Mouse (Mus musculus): ENCODE measurements around the gene Hsf2bp. TPM values are rescaled to one million over a fixed set of nuclear protein-coding genes. Genes with fewer than 3 reads are reported as not detected.

The Hsf2bp gene
- polyA plus RNA-seq, 1 experiment from 2014 or later, result 0.52 TPM

DNA sequence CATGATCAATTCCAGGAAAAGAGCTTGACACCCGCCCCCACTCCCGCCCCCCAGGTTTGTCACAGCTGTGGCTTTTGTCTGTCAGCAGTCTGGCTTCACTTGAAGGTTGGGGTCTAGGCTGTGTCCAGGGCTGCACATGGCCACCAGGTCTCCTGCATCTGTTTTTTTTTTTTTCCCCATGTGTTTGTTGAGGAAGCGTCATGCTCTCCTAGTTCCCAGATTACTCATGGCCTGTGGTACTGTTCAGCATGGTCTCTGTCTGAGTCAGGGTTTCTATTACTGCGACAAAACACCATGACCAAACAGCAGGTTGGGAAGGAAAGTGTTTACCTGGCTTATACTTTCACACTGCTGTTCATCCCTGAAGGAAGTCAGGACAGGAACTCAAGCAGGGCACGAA is 121.8 kb downstream of the Hsf2bp start:
- Histone ChIP-seq H3K27me3 (ENCODE audit: control insufficient read depth, insufficient read depth, low read length) (no peaks in the 10 kb centered on the region), H3K36me3 (ENCODE audit: control insufficient read depth, insufficient read depth, low read length) (no peaks in the 10 kb centered on the region), H3K27ac (replicated peaks) (no peak overlapping the region), H3K4me2 (replicated peaks; ENCODE audit: low read depth) (no peak overlapping the region), H3K4me1 (replicated peaks; ENCODE audit: control insufficient read depth, insufficient read depth) (no peaks in the 10 kb centered on the region; the same call in 1 of the 2 replicates), H3K9me3 (ENCODE audit: control insufficient read depth, low read length) (no peaks in the 10 kb centered on the region), H3K4me3 (ENCODE audit: low read depth, low read length) (no peak overlapping the region), H3K9ac (ENCODE audit: low read length) (no peak overlapping the region)
- peak; percentile 24 for ATAC-seq (ENCODE audit: low FRiP score, low TSS enrichment)
- DNase-seq (ENCODE audit: low spot score), result no peak
- no peak for TF ChIP-seq EP300 (optimal IDR thresholded peaks at IDR 0.05)
- TF ChIP-seq CTCF (IDR thresholded peaks at IDR 0.05; ENCODE audit: low read depth), result no peak
- WGBS, result 83% methylated on average over 5 of the region's 5 CpGs

DNA sequence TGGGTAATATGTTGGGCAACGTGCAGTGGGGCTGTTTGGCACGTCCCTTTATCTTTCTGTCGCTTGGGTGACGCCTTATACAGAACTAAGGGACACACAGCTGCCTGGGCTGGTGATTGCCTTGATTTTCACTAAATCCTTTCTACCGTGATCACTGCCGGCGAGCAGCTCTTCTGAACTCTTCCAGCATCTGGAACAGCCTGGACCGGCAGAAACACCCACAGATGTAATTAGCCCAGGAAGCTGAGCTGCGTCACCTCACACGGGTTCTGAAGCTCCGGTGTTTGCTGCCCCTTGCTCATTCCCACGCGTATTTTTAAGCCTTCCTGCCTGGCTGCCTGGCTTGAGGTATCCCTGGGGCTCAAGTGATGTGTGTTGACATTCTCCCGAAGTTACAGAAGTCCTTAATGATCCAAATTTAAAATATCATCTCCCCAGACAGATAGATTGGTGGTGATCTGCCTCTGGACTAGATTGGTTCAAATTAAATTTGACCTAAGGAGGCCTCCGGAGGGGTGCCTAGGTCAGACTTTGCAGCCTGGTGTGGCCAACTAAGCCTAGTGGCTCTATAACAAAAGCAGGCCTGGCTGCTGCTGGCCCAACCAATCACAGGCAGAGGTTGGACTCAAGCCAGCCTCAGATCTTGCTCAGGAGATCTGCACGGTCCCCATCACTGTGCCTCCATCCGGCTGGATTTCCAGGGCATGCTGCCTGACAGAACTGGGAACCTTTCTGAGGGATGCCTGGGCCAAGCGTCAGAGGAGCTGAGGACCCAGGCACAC is 123.1 kb downstream of the Hsf2bp start:
- Histone ChIP-seq H3K9me3 (ENCODE audit: control insufficient read depth, low read length) (no peaks in the 10 kb centered on the region), H3K27ac (replicated peaks) (peak overlapping the region; percentile 70), H3K27me3 (ENCODE audit: control insufficient read depth, insufficient read depth, low read length) (no peaks in the 10 kb centered on the region), H3K4me3 (ENCODE audit: low read depth, low read length) (no peak overlapping the region), H3K36me3 (ENCODE audit: control insufficient read depth, insufficient read depth, low read length) (no peaks in the 10 kb centered on the region), H3K4me1 (replicated peaks; ENCODE audit: control insufficient read depth, insufficient read depth) (no peaks in the 10 kb centered on the region; the same call in 1 of the 2 replicates), H3K9ac (ENCODE audit: low read length) (no peak overlapping the region), H3K4me2 (replicated peaks; ENCODE audit: low read depth) (no peak overlapping the region)
- no peak for TF ChIP-seq CTCF (IDR thresholded peaks at IDR 0.05; ENCODE audit: low read depth)
- TF ChIP-seq EP300 (optimal IDR thresholded peaks at IDR 0.05), result no peak
- WGBS, result 52% methylated on average over 18 of the region's 18 CpGs
- DNase-seq (ENCODE audit: low spot score), result no peak
- no peak for ATAC-seq (ENCODE audit: low FRiP score, low TSS enrichment)

DNA sequence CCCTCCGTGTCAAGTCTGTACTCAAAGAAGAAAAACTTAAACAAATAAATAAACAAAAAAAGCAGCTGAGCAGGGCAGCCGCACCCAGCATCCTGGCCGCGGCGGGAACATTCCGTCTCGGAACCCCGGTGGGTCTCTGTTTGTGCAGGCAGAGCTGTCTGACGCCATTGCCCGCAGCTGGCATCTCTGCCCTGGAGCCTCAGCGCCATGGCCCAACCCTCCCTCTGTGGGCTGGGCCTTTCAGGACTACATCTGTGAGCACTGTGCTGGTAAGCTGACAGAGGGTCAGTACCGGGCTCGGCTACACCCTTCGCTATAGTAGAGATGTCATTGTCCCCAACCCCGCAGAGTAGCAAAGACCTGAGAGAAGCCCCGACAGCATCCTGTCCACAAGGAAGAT is 123.8 kb downstream of the Hsf2bp start:
- H3K27me3 ChIP-seq (ENCODE audit: control insufficient read depth, insufficient read depth, low read length), result no peaks in the 10 kb centered on the region
- ATAC-seq (ENCODE audit: low FRiP score, low TSS enrichment) (peak; percentile 73), DNase-seq (ENCODE audit: low spot score) (peak; percentile 75)
- peak overlapping the region; percentile 70 for H3K27ac ChIP-seq (replicated peaks)
- WGBS, result 52% methylated on average over 16 of the region's 16 CpGs
- TF ChIP-seq CTCF (IDR thresholded peaks at IDR 0.05; ENCODE audit: low read depth), result no peak
- TF ChIP-seq EP300 (optimal IDR thresholded peaks at IDR 0.05), result no peak
- no peaks in the 10 kb centered on the region for H3K36me3 ChIP-seq (ENCODE audit: control insufficient read depth, insufficient read depth, low read length)
- H3K4me3 ChIP-seq (ENCODE audit: low read depth, low read length), result no peak overlapping the region
- no peaks in the 10 kb centered on the region for H3K9me3 ChIP-seq (ENCODE audit: control insufficient read depth, low read length)
- no peak overlapping the region for H3K4me2 ChIP-seq (replicated peaks; ENCODE audit: low read depth)
- no peaks in the 10 kb centered on the region; the same call in 1 of the 2 replicates for H3K4me1 ChIP-seq (replicated peaks; ENCODE audit: control insufficient read depth, insufficient read depth)
- H3K9ac ChIP-seq (ENCODE audit: low read length), result peak overlapping the region; percentile 31; the same call in 1 of the 2 replicates

DNA sequence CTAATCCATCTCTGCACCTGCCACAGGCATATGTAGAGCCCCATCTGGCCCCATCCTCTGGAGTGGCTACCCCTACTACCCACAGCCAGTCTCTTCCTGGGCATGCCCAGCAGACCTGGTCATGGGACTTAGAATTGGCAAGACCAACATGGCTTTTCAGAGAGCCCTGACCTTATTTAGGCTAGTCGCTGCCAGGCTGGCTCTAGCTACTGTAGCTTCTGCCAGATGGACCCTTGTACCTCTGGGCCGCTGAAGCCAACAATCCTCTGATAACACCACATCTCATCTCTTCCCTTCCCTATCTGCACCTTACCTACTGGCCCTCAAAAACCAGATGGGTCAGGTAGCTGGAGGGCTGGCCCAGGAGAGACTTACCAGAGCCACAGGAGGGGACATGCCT is 127.2 kb downstream of the Hsf2bp start:
- Histone ChIP-seq H3K9me3 (ENCODE audit: control insufficient read depth, low read length) (no peaks in the 10 kb centered on the region), H3K27ac (replicated peaks) (no peak overlapping the region), H3K4me3 (ENCODE audit: low read depth, low read length) (no peak overlapping the region), H3K36me3 (ENCODE audit: control insufficient read depth, insufficient read depth, low read length) (no peaks in the 10 kb centered on the region), H3K27me3 (ENCODE audit: control insufficient read depth, insufficient read depth, low read length) (no peaks in the 10 kb centered on the region), H3K4me1 (replicated peaks; ENCODE audit: control insufficient read depth, insufficient read depth) (peaks cover 2% of the 10 kb centered on the region; the same call in 1 of the 2 replicates), H3K9ac (ENCODE audit: low read length) (no peak overlapping the region), H3K4me2 (replicated peaks; ENCODE audit: low read depth) (no peak overlapping the region)
- WGBS, result 97% methylated on average over 2 of the region's 2 CpGs
- no peak for DNase-seq (ENCODE audit: low spot score)
- no peak for ATAC-seq (ENCODE audit: low FRiP score, low TSS enrichment)
- TF ChIP-seq EP300 (optimal IDR thresholded peaks at IDR 0.05), result no peak

DNA sequence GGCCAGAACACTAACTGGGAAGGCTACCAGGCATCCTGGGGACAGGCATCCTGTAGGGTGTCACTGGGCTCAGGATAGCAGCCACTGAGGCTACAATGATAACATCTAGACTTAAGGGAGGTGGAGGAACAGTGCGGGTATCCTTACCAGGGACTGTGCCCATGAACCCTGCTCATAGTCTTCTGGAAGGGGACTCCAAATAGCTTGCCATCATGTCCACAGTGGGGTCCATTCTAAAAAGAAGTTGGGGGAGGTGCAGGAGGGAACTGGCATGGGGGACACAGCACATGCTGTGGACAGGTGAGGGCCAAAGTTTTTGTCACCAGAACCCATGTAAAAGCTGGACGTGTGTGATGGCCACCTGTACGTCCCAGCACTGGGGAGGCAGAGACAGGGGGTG is 129.7 kb downstream of the Hsf2bp start:
- 0 out of 2 replicates have a peak, but pooled peaks cover 2% of the 10 kb centered on the region for H3K4me1 ChIP-seq (replicated peaks; ENCODE audit: control insufficient read depth, insufficient read depth)
- no peak overlapping the region for H3K4me3 ChIP-seq (ENCODE audit: low read depth, low read length)
- no peak overlapping the region for H3K4me2 ChIP-seq (replicated peaks; ENCODE audit: low read depth)
- H3K9me3 ChIP-seq (ENCODE audit: control insufficient read depth, low read length), result no peaks in the 10 kb centered on the region
- no peak for ATAC-seq (ENCODE audit: low FRiP score, low TSS enrichment)
- no peak for TF ChIP-seq CTCF (IDR thresholded peaks at IDR 0.05; ENCODE audit: low read depth)
- TF ChIP-seq EP300 (optimal IDR thresholded peaks at IDR 0.05), result no peak
- H3K27ac ChIP-seq (replicated peaks), result peak overlapping the region; percentile 63; the same call in 1 of the 2 replicates
- no peaks in the 10 kb centered on the region for H3K36me3 ChIP-seq (ENCODE audit: control insufficient read depth, insufficient read depth, low read length)
- 94% methylated on average over 3 of the region's 3 CpGs for WGBS
- no peaks in the 10 kb centered on the region for H3K27me3 ChIP-seq (ENCODE audit: control insufficient read depth, insufficient read depth, low read length)
- H3K9ac ChIP-seq (ENCODE audit: low read length), result no peak overlapping the region
- no peak for DNase-seq (ENCODE audit: low spot score)

DNA sequence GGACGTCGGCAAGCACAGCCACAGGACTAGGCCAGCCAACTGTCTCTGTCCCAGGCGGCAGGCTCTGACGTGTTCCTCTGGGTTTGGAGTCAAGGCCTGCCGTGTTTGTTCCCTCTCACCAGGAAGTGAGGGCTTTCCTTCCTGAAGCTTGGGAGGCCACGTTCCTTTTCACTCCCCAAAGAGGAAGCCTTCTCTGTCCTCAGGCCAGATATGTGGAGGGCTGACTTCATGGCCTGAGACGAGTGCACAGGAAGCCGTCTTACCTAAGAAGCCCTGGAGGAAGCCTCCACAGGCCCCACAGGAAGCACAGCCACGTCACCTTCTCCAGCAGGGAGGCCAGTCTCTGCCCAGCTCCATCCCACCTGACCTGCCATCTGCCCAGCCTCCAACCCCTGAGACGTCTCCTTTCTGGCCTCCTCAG is 130.3 kb downstream of the Hsf2bp start:
- ATAC-seq (ENCODE audit: low FRiP score, low TSS enrichment) (peak; percentile 33; the same call in 1 of the 2 replicates), DNase-seq (ENCODE audit: low spot score) (no peak)
- H3K9me3 ChIP-seq (ENCODE audit: control insufficient read depth, low read length), result no peaks in the 10 kb centered on the region
- TF ChIP-seq EP300 (optimal IDR thresholded peaks at IDR 0.05) (no peak), CTCF (IDR thresholded peaks at IDR 0.05; ENCODE audit: low read depth) (no peak)
- no peak overlapping the region for H3K4me2 ChIP-seq (replicated peaks; ENCODE audit: low read depth)
- H3K27ac ChIP-seq (replicated peaks), result peak overlapping the region; percentile 63
- H3K27me3 ChIP-seq (ENCODE audit: control insufficient read depth, insufficient read depth, low read length), result no peaks in the 10 kb centered on the region
- H3K36me3 ChIP-seq (ENCODE audit: control insufficient read depth, insufficient read depth, low read length), result no peaks in the 10 kb centered on the region
- 56% methylated on average over 10 of the region's 10 CpGs for WGBS
- H3K4me3 ChIP-seq (ENCODE audit: low read depth, low read length), result no peak overlapping the region
- H3K9ac ChIP-seq (ENCODE audit: low read length), result no peak overlapping the region; the same call in 1 of the 2 replicates
- 0 out of 2 replicates have a peak, but pooled peaks cover 2% of the 10 kb centered on the region for H3K4me1 ChIP-seq (replicated peaks; ENCODE audit: control insufficient read depth, insufficient read depth)

All from stomach, postnatal 0 days (tissue).